Mouse (Mus musculus) hindbrain, embryonic 13.5 days (tissue): ENCODE results near the gene Plin4. TPM values are rescaled to one million over a fixed set of nuclear protein-coding genes. Genes with fewer than 3 reads are reported as not detected.

Experiments
- ATAC-seq: fragments of 200-750 bp; cut with Nextera tagmentation; 2 replicates; pipeline ENCODE4 v1.8.0; 2017; ENCODE audit warnings: moderate TSS enrichment; ENCODE audit not compliant: low FRiP score
- H3K27ac ChIP-seq: fragments of 300-500 bp; sonication (generic); 2 replicates; pipeline ENCODE4 v1.5.1; 2015; ENCODE audit warnings: inconsistent platforms, mild to moderate bottlenecking, moderate library complexity
- H3K27me3 ChIP-seq: fragments of 300-500 bp; sonication (generic); 2 replicates; pipeline ENCODE4 v1.6.1; 2015; ENCODE audit warnings: mild to moderate bottlenecking, inconsistent platforms
- H3K36me3 ChIP-seq: fragments of 300-500 bp; sonication (generic); 2 replicates; pipeline ENCODE4 v1.6.1; 2015; ENCODE audit warnings: mild to moderate bottlenecking, inconsistent platforms
- H3K4me1 ChIP-seq: fragments of 300-500 bp; sonication (generic); replicated peaks from 2 replicates; pipeline ENCODE4 v1.6.1; 2015; ENCODE audit warnings: inconsistent platforms
- H3K4me2 ChIP-seq: fragments of 300-500 bp; sonication (generic); 2 replicates; pipeline ENCODE4 v1.6.1; 2015; ENCODE audit warnings: inconsistent platforms, mild to moderate bottlenecking, moderate library complexity
- H3K4me3 ChIP-seq: fragments of 300-500 bp; sonication (generic); 2 replicates; pipeline ENCODE4 v1.5.1; 2015; ENCODE audit warnings: mild to moderate bottlenecking, inconsistent platforms
- H3K9ac ChIP-seq: fragments of 300-500 bp; sonication (generic); 2 replicates; pipeline ENCODE4 v1.6.1; 2015; ENCODE audit warnings: mild to moderate bottlenecking, inconsistent platforms
- H3K9me3 ChIP-seq: fragments of 300-500 bp; sonication (generic); 2 replicates; pipeline ENCODE4 v1.6.1; 2016; ENCODE audit warnings: inconsistent platforms
- WGBS: fragments of 180-500 bp; shearing (Covaris S2); methylation state at CpG from one replicate; pipeline ENCODE4 v1.1.7; 2015; 5-methylcytosine and 5-hydroxymethylcytosine counted together
- polyA plus RNA-seq: library from polyadenylated mRNA; unstranded; fragments of >200 nt; fragmentation: Nextera tagmentation; extraction: Ambion mirVana; gene quantifications from 2 replicates; pipeline ENCODE4 v1.2.1, GENCODE M21; 2015

Gene Plin4
- polyA plus RNA-seq, 1 experiment from 2014 or later = 0.10 TPM

DNA sequence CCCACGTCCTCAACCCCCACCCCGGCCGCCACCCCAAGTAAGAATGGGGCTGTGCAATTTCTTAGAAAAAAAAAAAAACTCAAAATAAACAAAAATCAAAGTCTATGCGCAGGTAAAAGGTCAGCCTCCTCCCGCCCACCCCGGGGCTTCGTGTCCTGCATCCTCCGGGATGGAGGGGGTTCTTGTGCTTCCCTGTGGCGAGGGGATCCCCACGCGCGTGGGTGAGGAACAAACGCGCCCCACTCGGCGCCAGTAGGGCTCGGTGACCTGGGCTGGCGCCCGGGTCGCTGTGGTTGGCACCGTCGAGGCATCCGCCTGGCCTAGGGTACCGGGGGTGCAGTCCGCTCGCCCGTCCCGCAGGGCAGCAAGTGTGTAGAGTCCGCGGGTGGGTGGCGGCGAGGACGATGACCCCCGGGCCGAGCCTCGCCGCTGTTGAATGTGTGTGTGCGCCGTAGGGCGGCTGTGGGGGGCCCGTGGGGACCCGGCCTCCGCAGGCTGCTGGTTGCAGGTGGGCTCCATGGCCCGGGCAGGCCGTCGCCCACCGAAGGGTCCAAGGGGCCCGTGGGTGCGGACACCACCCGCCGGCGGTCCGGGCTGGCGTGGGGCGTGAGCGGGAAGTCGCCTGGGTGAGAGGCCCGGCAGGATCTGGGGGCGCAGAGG is 14.2 kb upstream of the Plin4 start:
- peaks cover 63% of the 10 kb centered on the region for H3K36me3 ChIP-seq
- H3K27ac ChIP-seq = no peak overlapping the region
- H3K4me2 ChIP-seq = peak overlapping the region; percentile 40
- peak overlapping the region; percentile 21; the same call in 1 of the 2 replicates for H3K4me3 ChIP-seq
- peaks cover 91% of the 10 kb centered on the region for H3K27me3 ChIP-seq
- ATAC-seq = no peak
- H3K9me3 ChIP-seq = peaks cover 13% of the 10 kb centered on the region
- H3K4me1 ChIP-seq = peaks cover 19% of the 10 kb centered on the region; the same call in 1 of the 2 replicates
- 44% methylated on average over 56 of the region's 59 CpGs for WGBS
- no peak overlapping the region for H3K9ac ChIP-seq

DNA sequence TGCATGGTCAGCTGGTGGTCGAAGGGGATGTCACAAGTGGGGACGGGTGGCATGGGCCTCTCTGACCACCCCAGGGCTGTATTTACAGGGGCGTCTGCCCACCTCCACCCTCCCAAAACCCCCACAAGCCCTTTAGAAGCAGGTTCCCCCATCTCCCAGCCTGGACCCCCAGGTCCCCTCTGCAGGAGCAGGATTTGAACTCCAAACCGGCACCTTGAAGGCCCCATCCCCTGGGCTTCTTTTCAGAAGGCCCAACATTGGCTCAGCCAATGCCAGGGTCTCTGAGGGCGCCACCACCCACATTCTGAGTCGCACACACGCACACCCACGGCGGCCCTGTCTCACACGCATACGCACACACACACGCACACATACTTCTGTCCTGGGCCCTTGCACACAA is 13.6 kb upstream of the Plin4 start:
- Histone ChIP-seq H3K4me3 (no peak overlapping the region), H3K27me3 (peaks cover 97% of the 10 kb centered on the region), H3K9ac (no peak overlapping the region), H3K36me3 (peaks cover 57% of the 10 kb centered on the region), H3K9me3 (peaks cover 13% of the 10 kb centered on the region), H3K27ac (no peak overlapping the region), H3K4me2 (no peak overlapping the region), H3K4me1 (peaks cover 19% of the 10 kb centered on the region; the same call in 1 of the 2 replicates)
- ATAC-seq = no peak
- WGBS = 93% methylated on average over 12 of the region's 12 CpGs

DNA sequence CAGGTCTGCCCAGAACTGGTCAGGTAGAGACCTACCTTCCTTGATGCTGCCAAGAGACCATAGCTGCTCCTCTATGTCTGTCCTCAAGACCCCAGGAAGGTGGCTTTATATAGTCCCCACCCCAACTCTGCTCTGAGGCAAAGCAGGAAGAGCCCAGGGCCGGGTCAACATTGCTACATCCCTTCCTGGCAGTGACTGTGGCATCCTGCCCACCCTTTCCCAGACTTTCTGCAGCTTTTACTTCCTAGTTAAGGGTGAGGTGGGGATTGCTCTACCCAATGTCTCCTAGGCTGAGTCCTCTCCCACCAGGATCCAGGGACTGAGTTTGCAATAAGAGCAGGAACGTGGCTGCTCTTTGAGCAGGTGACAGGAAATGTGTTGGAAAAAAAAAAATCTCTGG is 12.2 kb upstream of the Plin4 start, which contains the start of gene Lrg1:
Gene Lrg1 (minus strand): TSS at position 176 of the 400 bp plus-strand sequence.
- no peak for ATAC-seq
- Histone ChIP-seq H3K9ac (no peak within 1 kb of the TSS), H3K27ac (no peak within 1 kb of the TSS), H3K4me2 (no peak within 1 kb of the TSS), H3K9me3 (peaks cover 13% of the 10 kb centered on the region), H3K4me1 (peaks cover 26% of the 10 kb centered on the region), H3K27me3 (peaks cover 95% of the 10 kb centered on the region), H3K36me3 (peaks cover 43% of the 10 kb centered on the region), H3K4me3 (no peak within 1 kb of the TSS; the same call in 1 of the 2 replicates)
- WGBS = 64% methylated on average over 2 of the region's 2 CpGs

DNA sequence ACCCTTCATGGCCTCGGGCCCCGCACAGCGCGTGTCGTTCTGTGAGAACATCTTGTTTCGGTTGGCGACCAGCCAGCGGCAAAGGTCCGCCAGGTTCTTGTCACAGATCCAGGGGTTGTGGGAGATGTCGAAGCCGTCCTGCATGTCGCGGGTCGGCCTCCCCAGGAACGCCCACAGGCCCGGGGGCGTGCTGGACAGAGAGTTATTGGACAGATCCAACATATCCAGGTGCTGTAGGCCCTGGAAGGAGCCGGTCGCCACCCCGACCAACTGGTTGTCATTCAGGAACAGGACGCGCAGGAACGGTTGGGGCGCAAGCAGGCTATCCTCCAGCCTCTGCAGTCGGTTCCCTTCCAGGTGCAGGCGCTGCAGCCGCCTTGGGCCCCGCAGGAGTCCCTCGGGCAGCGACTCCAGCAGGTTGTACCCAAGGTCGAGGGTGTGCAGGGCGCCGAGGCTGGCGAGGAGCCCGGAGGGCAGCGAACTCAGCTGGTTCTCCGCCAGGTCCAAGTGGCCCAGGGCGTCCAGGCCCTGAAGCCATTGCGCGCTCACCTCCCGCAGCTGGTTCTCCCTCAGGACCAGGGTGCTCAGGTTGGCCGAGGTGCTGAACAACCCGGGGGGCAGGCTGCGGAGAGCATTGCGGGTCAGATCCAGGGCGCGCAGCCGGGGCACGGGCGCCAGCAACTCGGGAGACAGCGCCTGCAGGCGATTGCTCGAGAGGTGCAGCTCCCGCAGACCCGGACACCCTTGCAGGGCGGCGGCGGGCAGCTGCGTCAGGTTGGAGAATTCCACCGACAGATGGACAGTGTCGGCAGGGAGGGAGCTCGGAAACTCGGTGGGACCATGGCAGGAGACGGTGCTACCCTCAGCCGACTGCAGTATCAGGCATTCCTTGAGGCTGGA is 10.6 kb upstream of the Plin4 start:
- Histone ChIP-seq H3K4me1 (peaks cover 26% of the 10 kb centered on the region), H3K27ac (no peak overlapping the region), H3K4me3 (no peak overlapping the region), H3K4me2 (0 out of 2 replicates have a peak overlapping the region, but pooled peaks have one; percentile 2), H3K9me3 (peaks cover 13% of the 10 kb centered on the region), H3K36me3 (peaks cover 29% of the 10 kb centered on the region), H3K9ac (peak overlapping the region; percentile 46; the same call in 1 of the 2 replicates), H3K27me3 (peaks cover 95% of the 10 kb centered on the region)
- 10% methylated on average over 66 of the region's 66 CpGs for WGBS
- no peak for ATAC-seq

GRCm38 (mm10) chr17:56119431-56119830 is 9.8 kb upstream of the Plin4 start:
- Histone ChIP-seq H3K4me3 (no peak overlapping the region), H3K9ac (no peak overlapping the region), H3K9me3 (peaks cover 13% of the 10 kb centered on the region), H3K36me3 (peaks cover 23% of the 10 kb centered on the region), H3K4me1 (peaks cover 23% of the 10 kb centered on the region), H3K27me3 (peaks cover 91% of the 10 kb centered on the region), H3K27ac (no peak overlapping the region), H3K4me2 (no peak overlapping the region)
- no peak for ATAC-seq
- 41% methylated on average over 12 of the region's 12 CpGs for WGBS

DNA sequence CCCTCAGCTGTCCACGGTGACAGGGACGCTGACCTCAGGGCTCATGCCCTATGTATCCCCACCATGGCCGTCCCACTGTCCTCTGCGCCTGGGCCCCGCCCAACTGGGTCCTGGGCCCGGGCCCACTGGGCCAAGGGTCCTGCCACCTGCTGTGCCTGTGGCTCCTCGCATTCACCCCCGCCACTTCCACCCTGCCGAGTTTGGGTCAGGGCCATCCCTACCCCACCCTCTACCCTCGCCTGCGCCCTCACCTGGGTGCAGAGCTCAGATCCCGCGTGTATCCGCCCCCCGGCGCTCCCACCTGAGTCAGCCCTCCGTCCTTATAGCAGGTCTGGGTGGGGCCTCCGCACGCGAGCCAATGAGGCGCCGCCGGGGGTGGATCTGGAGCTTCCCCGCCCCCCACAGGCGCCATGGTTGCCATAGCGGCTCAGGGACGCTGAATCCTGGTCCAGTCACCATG is 7.7 kb upstream of the Plin4 start, which contains the start of gene Plin5:
Gene Plin5 (minus strand): TSS at position 346 of the 460 bp plus-strand sequence.
- H3K27me3 ChIP-seq = peaks cover 69% of the 10 kb centered on the region
- peak; percentile 43 for ATAC-seq
- WGBS = under 1% methylated on average over 27 of the region's 27 CpGs
- peaks cover 1% of the 10 kb centered on the region for H3K36me3 ChIP-seq
- H3K27ac ChIP-seq = no peak within 1 kb of the TSS
- H3K9ac ChIP-seq = peak within 1 kb of the TSS; percentile 55; the same call in 1 of the 2 replicates
- peak within 1 kb of the TSS; percentile 30 for H3K4me3 ChIP-seq
- peak within 1 kb of the TSS; percentile 58 for H3K4me2 ChIP-seq
- peaks cover 4% of the 10 kb centered on the region for H3K9me3 ChIP-seq
- peaks cover 24% of the 10 kb centered on the region for H3K4me1 ChIP-seq

DNA sequence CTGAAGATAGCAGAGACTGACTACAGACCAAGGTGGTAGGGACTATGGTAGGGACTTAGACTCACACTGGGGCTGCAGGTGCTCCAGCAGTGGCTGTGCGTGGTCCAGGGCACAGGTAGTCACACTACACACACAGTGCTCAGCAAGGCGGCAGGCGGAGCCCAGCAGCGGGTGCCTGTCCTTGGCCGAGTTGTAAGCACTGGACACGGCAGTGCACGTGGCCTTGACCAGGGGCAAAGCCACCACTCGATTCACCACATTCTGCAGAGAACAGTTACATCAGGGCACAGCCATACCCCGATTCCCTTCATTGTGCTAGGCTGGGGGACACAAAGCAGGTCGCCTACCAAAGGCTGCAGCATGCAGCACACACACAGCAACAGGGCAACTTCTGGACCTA is 6.6 kb upstream of the Plin4 start:
- H3K4me3 ChIP-seq = no peak overlapping the region
- no peak for ATAC-seq
- peaks cover 24% of the 10 kb centered on the region for H3K4me1 ChIP-seq
- 79% methylated on average over 10 of the region's 10 CpGs for WGBS
- H3K27ac ChIP-seq = no peak overlapping the region
- H3K9me3 ChIP-seq = no peaks in the 10 kb centered on the region
- H3K4me2 ChIP-seq = no peak overlapping the region
- no peaks in the 10 kb centered on the region for H3K36me3 ChIP-seq
- H3K9ac ChIP-seq = no peak overlapping the region
- peaks cover 58% of the 10 kb centered on the region for H3K27me3 ChIP-seq

- no peak for ATAC-seq
- Histone ChIP-seq H3K36me3 (peaks cover 4% of the 10 kb centered on the region), H3K4me3 (no peak overlapping the region), H3K4me2 (no peak overlapping the region), H3K27me3 (peaks cover 26% of the 10 kb centered on the region), H3K9me3 (no peaks in the 10 kb centered on the region), H3K27ac (no peak overlapping the region; the same call in 1 of the 2 replicates), H3K4me1 (peaks cover 20% of the 10 kb centered on the region), H3K9ac (peak overlapping the region; percentile 13; the same call in 1 of the 2 replicates)
- 54% methylated on average over 3 of the region's 3 CpGs for WGBS
Measured at GRCm38 (mm10) chr17:56112743-56113142, 3.1 kb upstream of the Plin4 start.

DNA sequence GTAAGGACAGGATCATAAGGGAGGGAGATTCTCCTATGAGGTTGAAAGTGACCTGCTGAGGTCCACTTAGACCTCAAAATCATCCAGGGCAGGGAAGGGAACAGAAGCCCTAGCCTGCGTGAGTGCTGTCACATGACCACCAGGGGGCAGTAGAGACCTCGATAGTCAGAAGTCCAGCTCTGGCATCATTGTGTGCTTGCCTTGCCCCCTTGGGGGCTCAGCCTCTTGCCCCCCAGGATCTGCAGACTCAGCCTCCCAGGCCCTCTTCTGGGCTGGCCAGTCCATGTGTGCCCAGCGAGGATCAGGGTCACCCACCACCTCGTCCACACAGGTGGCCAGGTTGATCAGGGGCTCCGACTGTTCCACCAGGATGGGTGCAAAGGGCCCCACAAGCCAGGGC is 2.3 kb upstream of the Plin4 start:
- Histone ChIP-seq H3K4me3 (no peak overlapping the region), H3K4me2 (no peak overlapping the region), H3K9me3 (no peaks in the 10 kb centered on the region), H3K4me1 (peaks cover 13% of the 10 kb centered on the region), H3K36me3 (peaks cover 9% of the 10 kb centered on the region), H3K27me3 (peaks cover 18% of the 10 kb centered on the region), H3K9ac (no peak overlapping the region), H3K27ac (no peak overlapping the region)
- peak; percentile 6; the same call in 1 of the 2 replicates for ATAC-seq
- 41% methylated on average over 5 of the region's 5 CpGs for WGBS

- no peak overlapping the region for H3K9ac ChIP-seq
- WGBS = 63% methylated on average over 1 of the region's 1 CpGs
- no peak overlapping the region for H3K4me2 ChIP-seq
- H3K4me3 ChIP-seq = no peak overlapping the region
- peaks cover 13% of the 10 kb centered on the region for H3K4me1 ChIP-seq
- ATAC-seq = no peak
- peaks cover 9% of the 10 kb centered on the region for H3K36me3 ChIP-seq
- H3K27ac ChIP-seq = 0 out of 2 replicates have a peak overlapping the region, but pooled peaks have one; percentile 3
- H3K9me3 ChIP-seq = no peaks in the 10 kb centered on the region
- H3K27me3 ChIP-seq = peaks cover 10% of the 10 kb centered on the region
Measured at GRCm38 (mm10) chr17:56111021-56111420, 1.4 kb upstream of the Plin4 start.

- H3K4me1 ChIP-seq = peaks cover 13% of the 10 kb centered on the region
- H3K9ac ChIP-seq = no peak overlapping the region
- H3K4me2 ChIP-seq = no peak overlapping the region
- no peak for ATAC-seq
- peaks cover 9% of the 10 kb centered on the region for H3K36me3 ChIP-seq
- no peaks in the 10 kb centered on the region for H3K9me3 ChIP-seq
- peaks cover 5% of the 10 kb centered on the region for H3K27me3 ChIP-seq
- 66% methylated on average over 4 of the region's 4 CpGs for WGBS
- H3K4me3 ChIP-seq = no peak overlapping the region
- H3K27ac ChIP-seq = 0 out of 2 replicates have a peak overlapping the region, but pooled peaks have one; percentile 3
Measured at GRCm38 (mm10) chr17:56110571-56110970, 968 bp upstream of the Plin4 start.
